In the genomic region with DNA sequence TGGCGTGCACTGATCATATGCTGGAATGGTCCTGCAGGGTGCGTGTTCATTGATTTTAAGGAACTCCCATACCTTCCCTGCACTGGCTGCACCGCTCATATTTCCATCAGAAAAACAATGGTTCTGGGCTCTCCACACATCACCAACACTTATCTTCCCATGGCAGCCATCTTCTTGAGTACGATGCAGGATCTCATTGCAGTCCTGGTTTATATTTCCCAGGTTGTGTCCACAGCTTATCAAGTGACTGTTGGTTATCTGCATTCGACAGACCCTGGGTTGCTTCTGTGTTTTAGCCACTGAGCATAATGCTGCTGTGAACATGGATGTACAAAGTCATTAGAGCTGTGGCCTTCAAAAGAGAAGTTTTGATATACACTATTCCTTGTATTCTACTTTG, we compare ENCODE assay signal across 25 mouse cellular contexts.
"Had no signal": no experiment of that assay in that cellular context is flagged by ENCODE, and none has a peak within 500 bp of the region (broad histone marks: within the 10 kb centered on the region; RNA-seq: fewer than 3 reads in every experiment).

No protein-coding gene starts in this region.

- H3K4me2 ChIP-seq: heart, embryonic 11.5 days; heart, embryonic 13.5 days; heart, embryonic 15.5 days; hindbrain, embryonic 13.5 days; hindbrain, embryonic 15.5 days; kidney, embryonic 15.5 days; limb, embryonic 13.5 days; limb, embryonic 15.5 days had no signal

- H3K9ac ChIP-seq: heart, embryonic 13.5 days; heart, embryonic 15.5 days; hindbrain, embryonic 13.5 days; hindbrain, embryonic 15.5 days; kidney, embryonic 15.5 days; limb, embryonic 13.5 days; limb, embryonic 15.5 days had no signal

- H3K9me3 ChIP-seq: heart, embryonic 13.5 days; heart, embryonic 15.5 days; hindbrain, embryonic 13.5 days; hindbrain, embryonic 15.5 days; kidney, embryonic 15.5 days; limb, embryonic 13.5 days; limb, embryonic 15.5 days had no signal

- H3K4me1 ChIP-seq: hindbrain, embryonic 13.5 days; hindbrain, embryonic 15.5 days; kidney, embryonic 15.5 days; limb, embryonic 13.5 days; limb, embryonic 15.5 days had no signal

- H3K27me3 ChIP-seq: heart, embryonic 13.5 days; heart, embryonic 15.5 days; hindbrain, embryonic 13.5 days; hindbrain, embryonic 15.5 days; kidney, embryonic 15.5 days; limb, embryonic 13.5 days; limb, embryonic 15.5 days had no signal

- H3K27ac ChIP-seq: heart, adult 2 months; heart, embryonic 13.5 days; heart, embryonic 15.5 days; hindbrain, embryonic 13.5 days; hindbrain, embryonic 15.5 days; hindbrain, postnatal 0 days; kidney, embryonic 15.5 days; kidney, postnatal 0 days; limb, embryonic 13.5 days; limb, embryonic 15.5 days had no signal

- ATAC-seq: hindbrain, postnatal 0 days; intestine, embryonic 16.5 days had no signal

- DNase-seq: gastrocnemius, postnatal 14 days; gastrocnemius, postnatal 36 days; heart, adult 11 months; heart, adult 2 months; heart, postnatal 14 days; heart, postnatal 36 days; kidney, adult 11 months; kidney, adult 2 months; kidney, adult 9 months; kidney, postnatal 14 days; kidney, postnatal 36 days; layer of hippocampus, adult 9-11 months; layer of hippocampus, postnatal 36 days; left cerebral cortex, postnatal 4 days had no signal

- H3K4me3 ChIP-seq: heart, adult 2 months; heart, embryonic 13.5 days; heart, embryonic 15.5 days; hindbrain, embryonic 13.5 days; hindbrain, embryonic 15.5 days; kidney, embryonic 15.5 days; limb, embryonic 13.5 days; limb, embryonic 15.5 days had no signal

- H3K36me3 ChIP-seq: heart, embryonic 13.5 days; heart, embryonic 15.5 days; hindbrain, embryonic 13.5 days; hindbrain, embryonic 15.5 days; kidney, embryonic 15.5 days; limb, embryonic 13.5 days; limb, embryonic 15.5 days had no signal
